Mouse (Mus musculus) heart, embryonic 15.5 days (tissue): ENCODE measurements around the gene P4htm. TPM values are rescaled to one million over a fixed set of nuclear protein-coding genes. Genes with fewer than 3 reads are reported as not detected.
"Not testable (repeated sequence)": the region's sequence is repeated elsewhere in the genome, so short reads cannot be mapped to it uniquely, and the experiment has no call there.

Experiments
- ATAC-seq: fragments of 200-750 bp; cut with Nextera tagmentation; replicated peaks from 2 replicates; pipeline ENCODE4 v1.8.0; 2017; ENCODE audit warnings: low read depth, moderate TSS enrichment; ENCODE audit not compliant: insufficient number of reproducible peaks, insufficient read depth, low FRiP score
- H3K27ac ChIP-seq: fragments of 300-500 bp; sonication (generic); 2 replicates; pipeline ENCODE4 v1.5.1; 2015; ENCODE audit warnings: mild to moderate bottlenecking, inconsistent platforms
- H3K27me3 ChIP-seq: fragments of 300-500 bp; sonication (generic); 2 replicates; pipeline ENCODE4 v1.6.1; 2015; ENCODE audit warnings: inconsistent platforms
- H3K36me3 ChIP-seq: fragments of 300-500 bp; sonication (generic); 2 replicates; pipeline ENCODE4 v1.6.1; 2015; ENCODE audit warnings: mild to moderate bottlenecking, inconsistent platforms
- H3K4me1 ChIP-seq: fragments of 300-500 bp; sonication (generic); replicated peaks from 2 replicates; pipeline ENCODE4 v1.6.1; 2015; ENCODE audit warnings: inconsistent platforms
- H3K4me2 ChIP-seq: fragments of 300-500 bp; sonication (generic); 2 replicates; pipeline ENCODE4 v1.6.1; 2015; ENCODE audit warnings: inconsistent platforms, mild to moderate bottlenecking, moderate library complexity
- H3K4me3 ChIP-seq: fragments of 300-500 bp; sonication (generic); 2 replicates; pipeline ENCODE4 v1.5.1; 2015; ENCODE audit warnings: mild to moderate bottlenecking, inconsistent platforms
- H3K9ac ChIP-seq: fragments of 300-500 bp; sonication (generic); 2 replicates; pipeline ENCODE4 v1.6.1; 2015; ENCODE audit warnings: mild to moderate bottlenecking, inconsistent platforms
- H3K9me3 ChIP-seq: fragments of 300-500 bp; sonication (generic); replicated peaks from 2 replicates; pipeline ENCODE4 v1.6.1; 2016; ENCODE audit warnings: inconsistent platforms
- WGBS: fragments of 180-500 bp; shearing (Covaris S2); methylation state at CpG from one replicate; pipeline ENCODE4 v1.1.7; 2015; ENCODE audit warnings: mixed read lengths; 5-methylcytosine and 5-hydroxymethylcytosine counted together
- polyA plus RNA-seq: library from polyadenylated mRNA; unstranded; fragments of >200 nt; fragmentation: Nextera tagmentation; extraction: Ambion mirVana; gene quantifications from 2 replicates; pipeline ENCODE4 v1.2.1, GENCODE M21; 2015

Gene P4htm
- polyA plus RNA-seq, 1 experiment from 2014 or later: 18.6 TPM

DNA sequence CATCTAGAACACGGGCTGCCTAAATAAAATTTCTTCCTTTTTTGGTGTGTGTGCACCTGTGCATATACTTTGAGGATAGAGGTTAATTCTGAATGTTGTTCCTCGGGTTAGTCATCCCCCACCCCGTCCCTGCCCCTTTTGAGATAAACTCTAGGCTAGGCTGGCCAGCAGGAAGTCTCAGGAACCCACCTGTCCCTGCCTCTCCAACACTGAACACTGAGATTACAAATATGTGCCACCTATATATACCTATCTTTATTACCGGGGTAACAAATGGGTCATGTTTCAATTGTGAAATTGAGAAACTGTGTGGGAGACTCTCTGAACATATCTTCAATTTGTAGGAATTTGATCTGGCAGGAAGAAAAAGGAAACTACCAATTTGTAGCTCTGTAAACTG, 11.4 kb upstream of the P4htm start:
- WGBS: 82% methylated on average over 4 of the region's 4 CpGs
- Histone ChIP-seq H3K9me3 (no peaks in the 10 kb centered on the region), H3K36me3 (peaks cover 92% of the 10 kb centered on the region), H3K4me2 (no peak overlapping the region), H3K27ac (no peak overlapping the region), H3K27me3 (no peaks in the 10 kb centered on the region), H3K4me1 (peaks cover 8% of the 10 kb centered on the region), H3K4me3 (no peak overlapping the region), H3K9ac (no peak overlapping the region)
- ATAC-seq: no peak

DNA sequence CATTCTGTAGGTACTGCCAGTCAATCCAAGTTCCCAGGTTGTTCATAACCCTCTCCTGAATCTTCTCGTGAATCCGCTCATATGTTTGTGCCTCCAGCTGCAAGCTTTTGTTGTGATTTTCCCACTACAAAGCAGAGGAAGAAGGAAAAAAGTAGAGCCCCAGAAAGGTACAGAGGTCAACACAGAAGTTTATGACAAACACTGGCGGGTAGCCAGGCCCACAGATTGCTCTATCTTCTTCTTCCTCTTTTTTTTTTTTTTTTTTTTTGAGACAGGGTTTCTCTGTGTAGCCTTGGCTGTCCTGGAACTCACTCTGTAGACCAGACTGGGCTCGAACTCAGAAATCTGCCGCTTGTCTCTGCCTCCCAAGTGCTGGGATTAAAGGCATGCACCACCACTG, 10.5 kb upstream of the P4htm start:
- peaks cover 96% of the 10 kb centered on the region for H3K36me3 ChIP-seq
- not testable (repeated sequence) for H3K4me3 ChIP-seq, H3K9ac ChIP-seq, H3K9me3 ChIP-seq, H3K4me2 ChIP-seq, H3K4me1 ChIP-seq, H3K27ac ChIP-seq, H3K27me3 ChIP-seq, ATAC-seq
- 84% methylated on average over 5 of the region's 5 CpGs for WGBS

DNA sequence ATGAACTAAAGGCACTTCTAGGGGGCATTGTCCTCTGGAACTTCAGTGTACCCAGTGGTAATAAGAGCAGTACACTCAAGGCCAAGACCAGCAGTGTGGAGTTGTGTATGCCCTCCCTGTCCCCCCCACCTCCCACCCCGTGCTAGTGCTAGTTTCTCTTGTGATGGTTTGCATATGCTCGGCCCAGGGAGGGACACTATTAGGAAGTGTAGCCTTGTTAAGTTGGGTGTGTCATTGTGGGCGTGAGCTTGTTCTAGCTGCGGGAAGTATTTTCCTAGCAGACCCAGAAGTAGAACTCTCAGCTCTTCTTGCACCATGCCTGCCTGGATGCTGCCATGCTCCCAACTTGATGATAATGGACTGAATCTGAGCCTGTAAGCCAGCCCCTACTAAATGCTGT, 4.5 kb upstream of the P4htm start:
- WGBS: 75% methylated on average over 4 of the region's 4 CpGs
- H3K4me2 ChIP-seq: no peak overlapping the region
- H3K27ac ChIP-seq: no peak overlapping the region
- H3K27me3 ChIP-seq: no peaks in the 10 kb centered on the region
- ATAC-seq: no peak
- H3K4me3 ChIP-seq: no peak overlapping the region
- peaks cover 18% of the 10 kb centered on the region for H3K4me1 ChIP-seq
- H3K9me3 ChIP-seq: no peaks in the 10 kb centered on the region
- no peak overlapping the region for H3K9ac ChIP-seq
- H3K36me3 ChIP-seq: peaks cover 43% of the 10 kb centered on the region

DNA sequence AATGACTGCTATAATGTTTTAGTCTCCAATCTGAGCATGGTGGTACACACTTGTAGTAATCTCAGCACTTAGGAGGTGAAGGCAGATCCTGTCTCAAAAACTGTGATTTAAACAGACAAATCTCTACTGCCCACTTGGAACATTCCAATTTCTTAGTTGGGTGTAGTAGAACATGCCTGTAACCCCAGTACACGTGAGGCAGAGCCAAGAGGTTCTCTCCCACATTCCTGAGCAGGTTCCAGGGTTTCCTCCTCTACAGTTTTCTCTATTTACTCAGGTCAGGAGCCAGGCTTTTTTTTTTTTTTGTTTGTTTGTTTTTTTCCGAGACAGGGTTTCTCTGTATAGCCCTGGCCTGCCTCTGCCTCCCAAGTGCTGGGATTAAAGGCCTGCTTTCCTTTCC, 2.5 kb upstream of the P4htm start:
- H3K27me3 ChIP-seq: no peaks in the 10 kb centered on the region
- no peak for ATAC-seq
- no peak overlapping the region for H3K27ac ChIP-seq
- peaks cover 26% of the 10 kb centered on the region for H3K36me3 ChIP-seq
- WGBS: 44% methylated on average over 2 of the region's 2 CpGs
- no peaks in the 10 kb centered on the region for H3K9me3 ChIP-seq
- no peak overlapping the region for H3K4me3 ChIP-seq
- peaks cover 26% of the 10 kb centered on the region for H3K4me1 ChIP-seq
- no peak overlapping the region for H3K4me2 ChIP-seq
- H3K9ac ChIP-seq: no peak overlapping the region

DNA sequence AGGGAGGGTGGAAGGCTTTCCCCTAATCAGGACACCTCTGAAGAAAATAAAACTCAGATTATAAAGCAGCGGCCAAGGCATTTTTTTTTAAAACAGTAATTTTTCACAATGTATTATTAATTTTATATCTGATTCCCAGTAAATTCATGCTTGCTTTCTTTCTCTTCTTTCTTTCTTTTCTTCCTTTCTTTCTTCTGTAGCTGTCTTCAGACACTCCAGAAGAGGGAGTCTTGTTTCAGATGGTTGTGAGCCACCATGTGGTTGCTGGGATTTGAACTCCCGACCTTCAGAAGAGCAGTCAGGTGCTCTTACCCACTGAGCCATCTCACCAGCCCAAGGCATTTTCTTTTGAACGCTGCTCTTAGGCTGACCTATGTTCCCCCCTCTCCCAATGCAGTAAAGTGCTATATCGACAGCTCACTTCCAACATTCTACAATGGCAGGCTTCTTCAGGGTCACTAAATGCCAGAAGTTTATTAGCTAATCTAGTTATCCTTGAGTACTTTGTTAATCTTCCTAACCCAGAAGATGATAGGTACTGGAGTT, 1.6 kb upstream of the P4htm start:
- peaks cover 26% of the 10 kb centered on the region for H3K4me1 ChIP-seq
- ATAC-seq: no peak
- no peaks in the 10 kb centered on the region for H3K9me3 ChIP-seq
- no peak overlapping the region for H3K4me3 ChIP-seq
- H3K27me3 ChIP-seq: no peaks in the 10 kb centered on the region
- WGBS: 70% methylated on average over 4 of the region's 4 CpGs
- H3K9ac ChIP-seq: no peak overlapping the region
- H3K4me2 ChIP-seq: no peak overlapping the region
- no peak overlapping the region for H3K27ac ChIP-seq
- H3K36me3 ChIP-seq: peaks cover 18% of the 10 kb centered on the region

DNA sequence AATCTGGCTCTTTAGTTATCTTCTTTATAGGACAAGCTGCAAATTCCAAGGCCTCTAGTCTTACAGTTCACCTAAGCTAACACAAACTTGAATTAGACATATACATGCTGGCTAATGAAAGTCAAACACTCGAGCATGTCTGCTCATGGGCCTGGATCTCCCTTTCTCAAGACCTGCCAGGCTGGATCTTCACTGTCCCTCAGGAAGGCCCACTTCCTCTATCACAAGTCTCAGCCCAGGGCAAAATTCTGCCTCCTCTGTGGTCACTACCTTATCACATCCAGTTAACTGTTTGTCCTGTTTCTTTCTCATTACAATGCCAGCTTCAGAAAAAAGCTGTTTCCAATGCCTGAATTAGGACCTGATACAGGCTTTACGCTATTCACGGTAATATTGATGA, 3.1 kb downstream of the P4htm start:
- Histone ChIP-seq H3K27ac (peak overlapping the region; percentile 70), H3K4me3 (no peak overlapping the region), H3K9ac (no peak overlapping the region), H3K4me2 (peak overlapping the region; percentile 1; the same call in 1 of the 2 replicates), H3K27me3 (no peaks in the 10 kb centered on the region), H3K36me3 (no peaks in the 10 kb centered on the region), H3K4me1 (peaks cover 26% of the 10 kb centered on the region), H3K9me3 (no peaks in the 10 kb centered on the region)
- no peak for ATAC-seq
- 34% methylated on average over 3 of the region's 3 CpGs for WGBS

DNA sequence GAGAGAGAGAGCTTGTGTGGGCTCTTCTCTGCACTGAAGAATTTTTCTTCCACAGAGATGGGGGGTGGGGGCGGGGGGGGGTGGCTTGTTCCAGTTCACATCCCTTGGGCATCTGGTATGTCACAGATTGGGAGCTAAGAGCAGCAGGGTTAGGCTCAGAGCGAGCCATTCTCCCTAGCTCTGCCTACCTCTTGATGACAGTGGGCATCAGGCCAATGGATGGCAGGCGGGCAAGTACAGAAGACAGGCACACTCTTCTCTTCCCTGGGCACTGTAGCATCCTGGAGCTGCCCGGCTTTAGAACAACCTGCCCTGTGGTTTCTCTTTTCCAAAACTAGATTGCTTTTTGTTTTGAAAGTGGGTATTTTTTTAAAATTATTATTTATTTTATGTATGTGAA, 6.0 kb downstream of the P4htm start:
- peaks cover 43% of the 10 kb centered on the region for H3K4me1 ChIP-seq
- H3K9me3 ChIP-seq: no peaks in the 10 kb centered on the region
- no peak overlapping the region for H3K4me2 ChIP-seq
- H3K9ac ChIP-seq: no peak overlapping the region
- 83% methylated on average over 4 of the region's 4 CpGs for WGBS
- no peak overlapping the region for H3K27ac ChIP-seq
- no peaks in the 10 kb centered on the region for H3K36me3 ChIP-seq
- H3K4me3 ChIP-seq: no peak overlapping the region
- H3K27me3 ChIP-seq: no peaks in the 10 kb centered on the region
- no peak for ATAC-seq

DNA sequence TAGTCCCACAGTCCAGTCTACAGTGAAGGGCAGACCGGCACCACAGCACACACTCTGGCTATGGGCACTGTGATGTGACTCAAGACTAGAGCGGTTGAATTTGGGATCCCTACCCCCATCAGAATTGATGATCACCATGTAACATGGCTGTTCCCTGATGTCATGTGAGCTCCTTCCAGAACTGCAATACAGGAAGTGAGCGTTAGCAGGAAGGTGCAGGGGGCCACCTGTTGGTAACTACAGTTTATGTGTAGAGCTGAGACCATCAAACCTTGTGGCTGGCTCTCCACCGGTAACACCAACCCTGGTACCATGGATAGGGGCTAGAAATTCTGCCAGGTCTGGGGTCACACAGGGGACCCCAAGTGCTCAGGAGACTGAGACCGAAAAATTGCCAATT, 8.2 kb downstream of the P4htm start:
- Histone ChIP-seq H3K9me3 (no peaks in the 10 kb centered on the region), H3K4me1 (peaks cover 43% of the 10 kb centered on the region), H3K27ac (peak overlapping the region; percentile 80), H3K9ac (no peak overlapping the region), H3K27me3 (no peaks in the 10 kb centered on the region), H3K4me3 (no peak overlapping the region), H3K4me2 (no peak overlapping the region), H3K36me3 (no peaks in the 10 kb centered on the region)
- no peak for ATAC-seq
- 70% methylated on average over 5 of the region's 5 CpGs for WGBS

DNA sequence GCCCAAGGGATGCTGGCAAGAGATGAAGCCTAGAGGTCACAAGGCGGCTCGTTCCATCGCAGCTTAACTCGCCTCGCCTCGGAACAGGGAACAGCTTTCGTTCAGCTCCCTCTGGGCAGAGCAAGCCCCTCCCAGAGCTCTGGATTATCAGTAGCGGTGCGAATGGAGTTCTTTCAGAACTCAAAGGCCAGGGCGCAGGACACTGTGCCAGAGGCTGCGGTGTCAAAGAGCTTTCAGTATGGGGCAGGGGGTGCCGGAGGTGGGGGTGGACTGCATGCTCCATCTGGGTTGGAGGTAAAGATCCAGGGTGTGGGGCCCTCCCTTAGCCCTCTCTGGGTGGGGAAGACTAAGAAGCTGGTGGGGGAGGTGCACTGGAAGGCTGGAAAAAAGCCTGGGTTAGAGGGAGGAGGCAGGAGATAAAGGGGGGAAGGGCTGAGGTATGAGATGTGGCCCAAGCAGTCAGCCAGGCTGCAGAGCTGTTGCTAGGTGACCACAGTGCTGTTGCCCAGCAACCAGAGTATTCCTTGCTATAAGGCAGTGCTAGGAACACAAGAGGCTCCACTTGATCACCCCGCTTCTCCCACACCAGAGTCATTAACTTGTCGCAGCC, 9.8 kb downstream of the P4htm start:
- peak overlapping the region; percentile 29 for H3K4me3 ChIP-seq
- H3K4me1 ChIP-seq: peaks cover 46% of the 10 kb centered on the region
- peak overlapping the region; percentile 89 for H3K27ac ChIP-seq
- 7% methylated on average over 14 of the region's 14 CpGs for WGBS
- peak overlapping the region; percentile 58 for H3K4me2 ChIP-seq
- no peaks in the 10 kb centered on the region for H3K27me3 ChIP-seq
- H3K9ac ChIP-seq: no peak overlapping the region
- peak; percentile 96 for ATAC-seq
- no peaks in the 10 kb centered on the region for H3K36me3 ChIP-seq
- H3K9me3 ChIP-seq: no peaks in the 10 kb centered on the region

DNA sequence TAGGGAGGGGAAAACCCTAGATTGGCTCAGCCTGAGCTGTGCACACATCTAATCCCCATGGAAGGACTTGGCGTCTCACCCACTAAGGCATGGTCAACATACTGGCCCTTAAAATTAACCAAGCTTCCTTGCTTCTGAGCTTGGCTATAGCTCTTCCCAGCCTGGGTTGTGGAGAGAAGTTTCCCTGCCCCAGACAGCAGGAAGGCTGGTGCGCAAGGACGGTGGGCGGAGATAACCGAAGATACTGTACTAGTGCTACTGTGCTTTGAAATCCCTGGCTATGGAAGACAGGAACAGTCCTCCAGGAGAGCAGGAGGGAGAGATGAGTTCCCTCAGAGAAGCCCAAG, 18.1 kb downstream of the P4htm start:
- Histone ChIP-seq H3K9ac (peak overlapping the region; percentile 90), H3K27me3 (no peaks in the 10 kb centered on the region), H3K4me2 (peak overlapping the region; percentile 79), H3K36me3 (peaks cover 11% of the 10 kb centered on the region; the same call in 1 of the 2 replicates), H3K9me3 (no peaks in the 10 kb centered on the region), H3K4me3 (peak overlapping the region; percentile 80), H3K4me1 (peaks cover 54% of the 10 kb centered on the region), H3K27ac (peak overlapping the region; percentile 95)
- WGBS: 50% methylated on average over 5 of the region's 5 CpGs
- ATAC-seq: no peak

DNA sequence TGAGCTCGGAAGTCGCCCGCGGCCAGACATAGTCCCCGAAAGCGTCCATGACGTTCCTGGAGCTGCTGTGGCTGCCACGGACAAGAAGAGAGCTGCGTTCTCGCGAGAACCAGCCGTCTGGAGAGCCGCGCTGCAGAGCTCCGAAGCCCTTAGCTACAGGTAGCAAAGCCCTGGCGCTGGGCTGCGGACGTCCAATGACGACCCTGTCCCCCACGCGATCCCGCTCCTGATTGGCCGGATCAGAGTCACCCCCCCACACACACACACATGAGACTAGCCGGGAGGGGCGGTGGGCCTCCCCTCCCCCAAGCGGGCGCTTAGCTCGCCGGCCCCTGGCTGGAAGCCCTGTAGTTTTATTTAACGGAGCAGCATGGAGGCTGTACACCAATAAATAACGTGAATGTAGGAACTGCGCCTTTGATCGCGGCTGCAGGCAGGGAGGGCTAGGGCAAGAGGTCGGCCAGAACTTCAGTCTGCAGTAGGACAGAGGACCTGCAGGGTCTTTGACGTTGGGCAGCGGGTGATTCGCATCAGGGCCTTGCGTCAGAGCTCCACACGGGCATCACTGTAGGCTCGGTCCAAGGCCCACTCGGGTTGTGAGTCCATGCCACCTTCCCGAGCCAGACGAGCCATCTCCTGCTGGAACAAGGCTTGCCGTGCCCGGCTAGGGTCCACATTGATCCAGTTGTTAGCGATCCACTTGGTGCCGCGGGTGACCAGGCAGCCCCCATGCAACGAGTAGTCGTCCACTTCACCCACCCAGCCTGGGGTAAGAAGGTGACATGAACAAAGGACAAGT, 18.7 kb downstream of the P4htm start, which contains the start of gene Wdr6:
Gene Wdr6, minus strand, starts transcription at position 195 of the 799 bp plus-strand sequence.
- H3K4me2 ChIP-seq: peak within 1 kb of the TSS; percentile 79
- 6% methylated on average over 51 of the region's 51 CpGs for WGBS
- peak within 1 kb of the TSS; percentile 80 for H3K4me3 ChIP-seq
- H3K9ac ChIP-seq: peak within 1 kb of the TSS; percentile 90
- peak within 1 kb of the TSS; percentile 95 for H3K27ac ChIP-seq
- peaks cover 14% of the 10 kb centered on the region; the same call in 1 of the 2 replicates for H3K36me3 ChIP-seq
- ATAC-seq: peak; percentile 96
- peaks cover 58% of the 10 kb centered on the region for H3K4me1 ChIP-seq
- no peaks in the 10 kb centered on the region for H3K27me3 ChIP-seq
- H3K9me3 ChIP-seq: no peaks in the 10 kb centered on the region
